Mouse (Mus musculus) heart, embryonic 11.5 days (tissue): Measurements from ENCODE around the gene Tmem106a. TPM values are rescaled to one million over a fixed set of nuclear protein-coding genes. Genes with fewer than 3 reads are reported as not detected.
A peak's percentile ranks its signal among the peaks of the same experiment; 100 is the strongest.
"Not testable (repeated sequence)": the region's sequence is repeated elsewhere in the genome, so short reads cannot be mapped to it uniquely, and the experiment has no call there.

Experiments
- ATAC-seq: fragments of 200-750 bp; cut with Nextera tagmentation; replicated peaks from 2 replicates; pipeline ENCODE4 v1.8.0; 2017; ENCODE audit warnings: moderate library complexity; ENCODE audit not compliant: insufficient number of reproducible peaks, low FRiP score, low TSS enrichment
- H3K27ac ChIP-seq: fragments of 300-500 bp; sonication (generic); 2 replicates; pipeline ENCODE4 v1.5.1; 2014; ENCODE audit warnings: mild to moderate bottlenecking, low read depth, low read length
- H3K27me3 ChIP-seq: fragments of 300-500 bp; sonication (generic); 2 replicates; pipeline ENCODE4 v1.6.1; 2014; ENCODE audit warnings: mild to moderate bottlenecking, low read length, mixed read lengths; ENCODE audit not compliant: control insufficient read depth, insufficient read depth
- H3K36me3 ChIP-seq: fragments of 300-500 bp; sonication (generic); 2 replicates; pipeline ENCODE4 v1.6.1; 2014; ENCODE audit warnings: mild to moderate bottlenecking, low read length, moderate library complexity, mixed read lengths; ENCODE audit not compliant: control insufficient read depth, insufficient read depth
- H3K4me1 ChIP-seq: fragments of 300-500 bp; sonication (generic); 2 replicates; pipeline ENCODE4 v1.6.1; 2014; ENCODE audit warnings: low read length; ENCODE audit not compliant: control insufficient read depth, insufficient read depth
- H3K4me2 ChIP-seq: fragments of 300-500 bp; sonication (generic); 2 replicates; pipeline ENCODE4 v1.6.1; 2014; ENCODE audit warnings: mild to moderate bottlenecking, moderate library complexity
- H3K4me3 ChIP-seq: fragments of 300-500 bp; sonication (generic); 2 replicates; pipeline ENCODE4 v1.5.1; 2014; ENCODE audit warnings: low read depth, low read length
- H3K9ac ChIP-seq: fragments of 300-500 bp; sonication (generic); 2 replicates; pipeline ENCODE4 v1.6.1; 2014; ENCODE audit warnings: mild to moderate bottlenecking, low read depth, low read length, moderate library complexity
- H3K9me3 ChIP-seq: fragments of 300-500 bp; sonication (generic); replicated peaks from 2 replicates; pipeline ENCODE4 v1.6.1; 2016; ENCODE audit warnings: low read length; ENCODE audit not compliant: control insufficient read depth
- WGBS: fragments of 180-500 bp; shearing (Covaris S2); extraction: QIAGEN DNeasy Blood & Tissue Kit; methylation state at CpG from one replicate; pipeline ENCODE4 v1.1.7; 2014; ENCODE audit not compliant: insufficient replicate concordance; 5-methylcytosine and 5-hydroxymethylcytosine counted together
- polyA plus RNA-seq: library from polyadenylated mRNA; unstranded; fragments of >200 nt; fragmentation: Nextera tagmentation; extraction: Ambion mirVana; gene quantifications from 2 replicates; pipeline ENCODE4 v1.2.1, GENCODE M21; 2014

The Tmem106a gene
- polyA plus RNA-seq, 1 experiment from 2014 or later: 4.4 TPM

GRCm38 (mm10) chr11:101607134-101607533 is 25.1 kb downstream of the Tmem106a start:
- not testable (repeated sequence) for H3K4me3 ChIP-seq, ATAC-seq

GRCm38 (mm10) chr11:101610445-101610844 is 28.4 kb downstream of the Tmem106a start:
- no peak for ATAC-seq
- Histone ChIP-seq H3K9me3 (no peaks in the 10 kb centered on the region), H3K36me3 (no peaks in the 10 kb centered on the region), H3K27me3 (no peaks in the 10 kb centered on the region), H3K4me1 (peaks cover 9% of the 10 kb centered on the region; the same call in 1 of the 2 replicates), H3K9ac (no peak overlapping the region), H3K4me2 (peak overlapping the region; percentile 46), H3K4me3 (peak overlapping the region; percentile 18; the same call in 1 of the 2 replicates), H3K27ac (no peak overlapping the region)
- WGBS: 7% methylated on average over 11 of the region's 11 CpGs

More at GRCm38 (mm10) chr11:101607134-101607533, 25.1 kb downstream of the Tmem106a start:
- not testable (repeated sequence) for H3K27me3 ChIP-seq, H3K36me3 ChIP-seq, H3K4me1 ChIP-seq, H3K27ac ChIP-seq, H3K9ac ChIP-seq, H3K9me3 ChIP-seq, H3K4me2 ChIP-seq
- WGBS: 82% methylated on average over 4 of the region's 4 CpGs

GRCm38 (mm10) chr11:101613596-101613995 is 31.6 kb downstream of the Tmem106a start:
- no peaks in the 10 kb centered on the region for H3K36me3 ChIP-seq
- WGBS: 69% methylated on average over 6 of the region's 6 CpGs

GRCm38 (mm10) chr11:101614116-101614515 is 32.1 kb downstream of the Tmem106a start:
- 54% methylated on average over 4 of the region's 4 CpGs for WGBS

More at GRCm38 (mm10) chr11:101613596-101613995, 31.6 kb downstream of the Tmem106a start:
- H3K9ac ChIP-seq: no peak overlapping the region
- no peak for ATAC-seq
- H3K9me3 ChIP-seq: no peaks in the 10 kb centered on the region
- H3K4me2 ChIP-seq: no peak overlapping the region
- H3K27me3 ChIP-seq: no peaks in the 10 kb centered on the region
- H3K27ac ChIP-seq: no peak overlapping the region
- H3K4me3 ChIP-seq: no peak overlapping the region
- peaks cover 13% of the 10 kb centered on the region; the same call in 1 of the 2 replicates for H3K4me1 ChIP-seq

GRCm38 (mm10) chr11:101615380-101615779 is 33.3 kb downstream of the Tmem106a start:
- no peak overlapping the region for H3K9ac ChIP-seq
- H3K27ac ChIP-seq: no peak overlapping the region
- WGBS: 79% methylated on average over 6 of the region's 6 CpGs
- no peak overlapping the region for H3K4me3 ChIP-seq
- no peaks in the 10 kb centered on the region for H3K27me3 ChIP-seq
- H3K4me1 ChIP-seq: peaks cover 9% of the 10 kb centered on the region; the same call in 1 of the 2 replicates
- H3K4me2 ChIP-seq: no peak overlapping the region
- ATAC-seq: no peak
- H3K9me3 ChIP-seq: no peaks in the 10 kb centered on the region
- H3K36me3 ChIP-seq: no peaks in the 10 kb centered on the region

More at GRCm38 (mm10) chr11:101614116-101614515, 32.1 kb downstream of the Tmem106a start:
- Histone ChIP-seq H3K36me3 (no peaks in the 10 kb centered on the region), H3K27ac (no peak overlapping the region), H3K4me3 (no peak overlapping the region), H3K4me1 (peaks cover 13% of the 10 kb centered on the region; the same call in 1 of the 2 replicates), H3K27me3 (no peaks in the 10 kb centered on the region), H3K9me3 (no peaks in the 10 kb centered on the region), H3K4me2 (no peak overlapping the region), H3K9ac (no peak overlapping the region)
- no peak for ATAC-seq

- H3K9ac ChIP-seq: no peak overlapping the region
- no peaks in the 10 kb centered on the region for H3K9me3 ChIP-seq
- H3K4me3 ChIP-seq: no peak overlapping the region
- no peaks in the 10 kb centered on the region for H3K36me3 ChIP-seq
- 0 out of 2 replicates have a peak, but pooled peaks cover 4% of the 10 kb centered on the region for H3K4me1 ChIP-seq
- H3K27ac ChIP-seq: no peak overlapping the region
- no peak for ATAC-seq
- no peaks in the 10 kb centered on the region for H3K27me3 ChIP-seq
- WGBS: 75% methylated on average over 8 of the region's 8 CpGs
- no peak overlapping the region for H3K4me2 ChIP-seq
Observed at GRCm38 (mm10) chr11:101616104-101616503, 34.1 kb downstream of the Tmem106a start.

- H3K9ac ChIP-seq: no peak overlapping the region
- no peak overlapping the region for H3K4me3 ChIP-seq
- H3K4me1 ChIP-seq: 0 out of 2 replicates have a peak, but pooled peaks cover 4% of the 10 kb centered on the region
- WGBS: 20% methylated on average over 18 of the region's 18 CpGs
- H3K27ac ChIP-seq: no peak overlapping the region
- H3K27me3 ChIP-seq: no peaks in the 10 kb centered on the region
- H3K36me3 ChIP-seq: no peaks in the 10 kb centered on the region
- no peak for ATAC-seq
- no peaks in the 10 kb centered on the region for H3K9me3 ChIP-seq
- H3K4me2 ChIP-seq: peak overlapping the region; percentile 15
Observed at GRCm38 (mm10) chr11:101616948-101617767, 35.1 kb downstream of the Tmem106a start.

GRCm38 (mm10) chr11:101617849-101618248 is 35.8 kb downstream of the Tmem106a start:
- no peaks in the 10 kb centered on the region for H3K27me3 ChIP-seq
- no peaks in the 10 kb centered on the region for H3K9me3 ChIP-seq
- no peak overlapping the region for H3K4me3 ChIP-seq
- no peak overlapping the region for H3K27ac ChIP-seq
- no peaks in the 10 kb centered on the region for H3K36me3 ChIP-seq
- 12% methylated on average over 8 of the region's 8 CpGs for WGBS
- H3K4me1 ChIP-seq: 0 out of 2 replicates have a peak, but pooled peaks cover 4% of the 10 kb centered on the region
- H3K9ac ChIP-seq: no peak overlapping the region
- no peak for ATAC-seq
- H3K4me2 ChIP-seq: peak overlapping the region; percentile 15
